ENCODE assay signal across 13 mouse cellular contexts in the genomic region with DNA sequence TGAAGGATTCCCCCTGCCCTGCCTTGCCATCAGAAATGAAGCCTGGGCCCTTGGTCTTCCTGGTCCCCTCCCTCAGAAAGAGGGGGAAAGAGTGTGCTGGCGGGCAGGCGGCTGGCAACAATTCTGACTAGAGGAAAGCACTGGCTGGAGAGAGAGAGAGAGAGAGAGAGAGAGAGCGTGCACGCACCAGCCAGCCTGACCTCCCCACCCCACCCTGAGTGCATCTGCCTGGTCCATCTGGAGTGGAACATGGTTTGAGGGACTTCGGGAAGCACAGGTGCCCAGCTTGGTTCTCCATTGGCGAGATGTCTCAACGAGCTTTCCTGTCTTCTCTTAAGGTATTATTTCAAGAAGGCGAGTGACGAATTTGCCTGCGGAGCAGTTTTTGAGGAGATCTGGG. TPM values are rescaled to one million over a fixed set of nuclear protein-coding genes. Genes with fewer than 3 reads are reported as not detected.
DNase-seq lines count a peak whose midpoint lies in the region; ATAC-seq and TF ChIP-seq lines count a peak whose summit lies in the region.
"Had no signal": no experiment of that assay in that cellular context is flagged by ENCODE, and none has a peak within 500 bp of the region (broad histone marks: within the 10 kb centered on the region; RNA-seq: fewer than 3 reads in every experiment).

No protein-coding gene starts in this region.

- no peak for ATAC-seq in embryonic facial prominence, embryonic 15.5 days (ENCODE audit: insufficient number of reproducible peaks, low FRiP score, low TSS enrichment, low read depth)
- ATAC-seq in hindbrain, embryonic 15.5 days (ENCODE audit: low FRiP score, low read depth) = peak; percentile 31; the same call in 1 of the 2 replicates
- ATAC-seq in midbrain, embryonic 16.5 days = no peak
- ATAC-seq: CD4-positive, CD25-positive, alpha-beta regulatory T cell, adult 4 months had no signal

- no peaks in the 10 kb centered on the region for H3K9me3 ChIP-seq in embryonic facial prominence, embryonic 15.5 days (replicated peaks)
- no peaks in the 10 kb centered on the region for H3K9me3 ChIP-seq in hindbrain, embryonic 15.5 days
- no peaks in the 10 kb centered on the region for H3K9me3 ChIP-seq in midbrain, embryonic 16.5 days (replicated peaks; ENCODE audit: control insufficient read depth, low read length, poor library complexity, severe bottlenecking)

- no peak overlapping the region for H3K4me2 ChIP-seq in embryonic facial prominence, embryonic 15.5 days (replicated peaks)
- no peak overlapping the region for H3K4me2 ChIP-seq in hindbrain, embryonic 15.5 days
- H3K4me2 ChIP-seq in midbrain, embryonic 16.5 days (ENCODE audit: low read length) = no peak overlapping the region

- no peak overlapping the region for H3K9ac ChIP-seq in embryonic facial prominence, embryonic 15.5 days
- H3K9ac ChIP-seq in hindbrain, embryonic 15.5 days = no peak overlapping the region
- H3K9ac ChIP-seq in midbrain, embryonic 16.5 days (ENCODE audit: low read depth, low read length) = no peak overlapping the region

- no peak for TF ChIP-seq CTCF in left cerebral cortex, adult 2 months (IDR thresholded peaks at IDR 0.05)

- no peak for DNase-seq in left cerebral cortex, adult 2 months (ENCODE audit: extremely low spot score in 1 of 2, low spot score in 2 of 2)
- no peak for DNase-seq in left cerebral cortex, postnatal 14 days (ENCODE audit: low spot score in 2 of 2)
- no peak for DNase-seq in urinary bladder, postnatal 25 days (ENCODE audit: low spot score)
- no peak for DNase-seq in thymus, postnatal 0 days (ENCODE audit: low spot score)
- no peak for DNase-seq in adrenal gland, adult 8-10 months
- DNase-seq: cerebellum, adult 9-11 months; gastrocnemius, postnatal 14 days; lung, postnatal 4 days; thymus, postnatal 14 days had no signal

- H3K4me1 ChIP-seq in embryonic facial prominence, embryonic 15.5 days = peaks cover 37% of the 10 kb centered on the region
- peaks cover 24% of the 10 kb centered on the region for H3K4me1 ChIP-seq in hindbrain, embryonic 15.5 days (replicated peaks)
- H3K4me1 ChIP-seq in midbrain, embryonic 16.5 days (ENCODE audit: control insufficient read depth, insufficient read depth, low read length) = 0 out of 2 replicates have a peak, but pooled peaks cover 5% of the 10 kb centered on the region

- WGBS in embryonic facial prominence, embryonic 15.5 days = 80% methylated on average over 10 of the region's 10 CpGs
- WGBS in hindbrain, embryonic 15.5 days = 66% methylated on average over 10 of the region's 10 CpGs
- WGBS in midbrain, embryonic 16.5 days = 83% methylated on average over 8 of the region's 10 CpGs

- intact Hi-C loops in left cerebral cortex, adult 2 months (cut with DNase I) = no loop called here
- intact Hi-C loops in left cerebral cortex, postnatal 14 days (cut with DNase I) = no loop called here

- peaks cover 73% of the 10 kb centered on the region for H3K36me3 ChIP-seq in embryonic facial prominence, embryonic 15.5 days
- peaks cover 40% of the 10 kb centered on the region for H3K36me3 ChIP-seq in hindbrain, embryonic 15.5 days
- H3K36me3 ChIP-seq in midbrain, embryonic 16.5 days (ENCODE audit: control insufficient read depth, insufficient read depth, low read length) = peaks cover 46% of the 10 kb centered on the region

- H3K27me3 ChIP-seq in embryonic facial prominence, embryonic 15.5 days = no peaks in the 10 kb centered on the region
- no peaks in the 10 kb centered on the region for H3K27me3 ChIP-seq in hindbrain, embryonic 15.5 days
- no peaks in the 10 kb centered on the region for H3K27me3 ChIP-seq in midbrain, embryonic 16.5 days (ENCODE audit: control insufficient read depth, insufficient read depth, low read depth, low read length)

- H3K4me3 ChIP-seq in left cerebral cortex, adult 2 months = no peak overlapping the region
- no peak overlapping the region for H3K4me3 ChIP-seq in embryonic facial prominence, embryonic 15.5 days (replicated peaks)
- H3K4me3 ChIP-seq in hindbrain, embryonic 15.5 days = no peak overlapping the region
- no peak overlapping the region for H3K4me3 ChIP-seq in midbrain, embryonic 16.5 days (ENCODE audit: low read depth, low read length)

- peak overlapping the region; percentile 9; the same call in 1 of the 2 replicates for H3K27ac ChIP-seq in left cerebral cortex, adult 2 months
- peak overlapping the region; percentile 74 for H3K27ac ChIP-seq in embryonic facial prominence, embryonic 15.5 days (replicated peaks)
- peak overlapping the region; percentile 72 for H3K27ac ChIP-seq in hindbrain, embryonic 15.5 days (replicated peaks)
- peak overlapping the region; percentile 17; the same call in 1 of the 2 replicates for H3K27ac ChIP-seq in midbrain, embryonic 16.5 days (ENCODE audit: low read length)

RNA-seq across cellular contexts. Expression of a gene that starts 28.8 kb away (rescaled TPM):
- total RNA-seq in left cerebral cortex, adult 2 months (2021) = 10 to 100 TPM; 34.0 to 38.7 TPM
- total RNA-seq in left cerebral cortex, postnatal 14 days (2021) = 10 to 100 TPM; 30.4 to 41.8 TPM
- polyA plus RNA-seq in embryonic facial prominence, embryonic 15.5 days (2015; fragmentation: Nextera tagmentation; extraction: Ambion mirVana) = 12.5 and 14.5 TPM in 2 replicates
- polyA plus RNA-seq in hindbrain, embryonic 15.5 days (2015; fragmentation: Nextera tagmentation; extraction: Ambion mirVana) = 8.9 and 9.2 TPM in 2 replicates
- 9.3 and 11.3 TPM in 2 replicates for polyA plus RNA-seq in midbrain, embryonic 16.5 days (2015; fragmentation: Nextera tagmentation; extraction: Ambion mirVana)
- 3.6 TPM in 2 replicates for polyA plus RNA-seq in thymus, postnatal 0 days (2015; fragmentation: Nextera tagmentation; extraction: Ambion mirVana)
- total RNA-seq in adrenal gland, adult 8-10 months (2022) = 10 to 100 TPM; 42.3 to 93.1 (median 66.6) TPM

Comparison
In these comparisons a context has a peak if more than half of its experiments do, and no peak if none do; other contexts are left out.
1. H3K27ac ChIP-seq: peak in every context shown above with its lines; median percentile 74 in embryonic facial prominence, embryonic 15.5 days; 72 in hindbrain, embryonic 15.5 days; 17 in midbrain, embryonic 16.5 days; 9 in left cerebral cortex, adult 2 months.